Mouse (Mus musculus) hindbrain, embryonic 14.5 days (tissue): ENCODE data around the gene Angptl3. TPM values are rescaled to one million over a fixed set of nuclear protein-coding genes. Genes with fewer than 3 reads are reported as not detected.

Source experiments
- ATAC-seq: fragments of 200-750 bp; cut with Nextera tagmentation; 2 replicates; pipeline ENCODE4 v1.8.0; 2017; ENCODE audit warnings: moderate number of reproducible peaks, mild to moderate bottlenecking, moderate TSS enrichment, moderate library complexity; ENCODE audit not compliant: low FRiP score
- DNase-seq: peaks from one replicate; pipeline ENCODE4 v3.0.0-alpha.2; 2015; ENCODE audit warnings: low spot score
- H3K27ac ChIP-seq: fragments of 300-500 bp; sonication (generic); 2 replicates; pipeline ENCODE4 v1.5.1; 2014; ENCODE audit warnings: mild to moderate bottlenecking, moderate library complexity
- H3K27me3 ChIP-seq: fragments of 300-500 bp; sonication (generic); 2 replicates; pipeline ENCODE4 v1.6.1; 2014; ENCODE audit warnings: mild to moderate bottlenecking, low read length, mixed read lengths; ENCODE audit not compliant: control insufficient read depth, insufficient read depth
- H3K36me3 ChIP-seq: fragments of 300-500 bp; sonication (generic); replicated peaks from 2 replicates; pipeline ENCODE4 v1.6.1; 2014; ENCODE audit not compliant: control insufficient read depth, insufficient read depth
- H3K4me1 ChIP-seq: fragments of 300-500 bp; sonication (generic); replicated peaks from 2 replicates; pipeline ENCODE4 v1.6.1; 2014; ENCODE audit warnings: antibody characterized with exemption, low read length, mixed read lengths; ENCODE audit not compliant: control insufficient read depth, insufficient read depth
- H3K4me2 ChIP-seq: fragments of 300-500 bp; sonication (generic); replicated peaks from 2 replicates; pipeline ENCODE4 v1.6.1; 2014; ENCODE audit warnings: mild to moderate bottlenecking, moderate library complexity
- H3K4me3 ChIP-seq: fragments of 300-500 bp; sonication (generic); replicated peaks from 2 replicates; pipeline ENCODE4 v1.5.1; 2014; ENCODE audit warnings: mild to moderate bottlenecking, low read length
- H3K9ac ChIP-seq: fragments of 300-500 bp; sonication (generic); 2 replicates; pipeline ENCODE4 v1.6.1; 2014
- H3K9me3 ChIP-seq: fragments of 300-500 bp; sonication (generic); 2 replicates; pipeline ENCODE4 v1.6.1; 2016; ENCODE audit warnings: low read length; ENCODE audit not compliant: control insufficient read depth
- WGBS: fragments of 180-500 bp; shearing (Covaris S2); extraction: QIAGEN DNeasy Blood & Tissue Kit; methylation state at CpG from one replicate; pipeline ENCODE4 v1.1.7; 2014; 5-methylcytosine and 5-hydroxymethylcytosine counted together
- polyA plus RNA-seq: library from polyadenylated mRNA; unstranded; fragments of >200 nt; fragmentation: Nextera tagmentation; extraction: Ambion mirVana; gene quantifications from 2 replicates; pipeline ENCODE4 v1.2.1, GENCODE M21; 2014

Gene Angptl3
- 0.82 and 1.3 TPM in 2 replicates for polyA plus RNA-seq

DNA sequence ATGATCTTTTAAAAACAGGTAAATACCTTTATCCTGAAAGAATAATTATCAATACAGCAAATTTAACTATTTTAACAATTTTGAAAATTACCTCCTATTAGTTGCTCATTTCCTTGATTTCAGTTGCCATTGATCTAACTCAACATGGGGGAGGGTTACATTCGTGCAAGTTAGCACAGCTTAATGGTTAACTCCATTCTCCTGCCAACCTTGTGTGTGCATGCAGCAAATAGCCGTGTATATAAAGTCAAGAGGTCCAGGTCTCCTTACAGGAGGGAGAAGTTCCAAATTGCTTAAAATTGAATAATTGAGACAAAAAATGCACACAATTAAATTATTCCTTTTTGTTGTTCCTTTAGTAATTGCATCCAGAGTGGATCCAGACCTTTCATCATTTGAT lies at the start of gene Angptl3:
Gene Angptl3, plus strand, starts transcription at position 269 of the 400 bp plus-strand sequence.
- no peaks in the 10 kb centered on the region for H3K9me3 ChIP-seq
- H3K4me1 ChIP-seq = no peaks in the 10 kb centered on the region
- no peak within 1 kb of the TSS for H3K9ac ChIP-seq
- ATAC-seq = no peak
- no peak within 1 kb of the TSS for H3K4me3 ChIP-seq
- H3K36me3 ChIP-seq = peaks cover 8% of the 10 kb centered on the region
- DNase-seq = no peak
- 72% methylated on average over 2 of the region's 2 CpGs for WGBS
- no peak within 1 kb of the TSS for H3K4me2 ChIP-seq
- no peak within 1 kb of the TSS for H3K27ac ChIP-seq
- no peaks in the 10 kb centered on the region for H3K27me3 ChIP-seq

DNA sequence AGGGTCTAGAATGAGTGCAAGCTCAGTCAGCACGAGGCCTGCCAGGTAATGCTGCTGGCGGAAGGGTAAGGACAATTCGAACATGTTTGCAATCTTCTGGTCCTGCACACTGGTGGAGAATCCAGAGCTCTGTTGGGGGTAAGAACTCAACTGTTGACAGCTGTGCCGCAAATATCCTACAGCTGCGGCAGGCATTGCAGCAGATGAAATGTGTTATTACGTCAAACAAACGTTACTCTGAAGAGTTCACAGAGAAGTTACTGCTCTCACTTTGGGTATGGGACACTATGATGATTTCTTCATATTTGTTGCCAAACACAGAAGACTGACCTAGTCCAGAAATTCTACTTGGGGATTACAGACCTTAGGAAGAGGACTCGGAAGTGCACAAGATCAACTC lies 46.1 kb upstream of the Angptl3 start:
- no peak overlapping the region for H3K4me3 ChIP-seq
- H3K36me3 ChIP-seq = peaks cover 75% of the 10 kb centered on the region
- no peak overlapping the region for H3K9ac ChIP-seq
- no peak overlapping the region for H3K4me2 ChIP-seq
- ATAC-seq (no peak), DNase-seq (no peak)
- H3K4me1 ChIP-seq = no peaks in the 10 kb centered on the region
- H3K9me3 ChIP-seq = no peaks in the 10 kb centered on the region
- H3K27ac ChIP-seq = no peak overlapping the region
- H3K27me3 ChIP-seq = no peaks in the 10 kb centered on the region
- 97% methylated on average over 8 of the region's 8 CpGs for WGBS

DNA sequence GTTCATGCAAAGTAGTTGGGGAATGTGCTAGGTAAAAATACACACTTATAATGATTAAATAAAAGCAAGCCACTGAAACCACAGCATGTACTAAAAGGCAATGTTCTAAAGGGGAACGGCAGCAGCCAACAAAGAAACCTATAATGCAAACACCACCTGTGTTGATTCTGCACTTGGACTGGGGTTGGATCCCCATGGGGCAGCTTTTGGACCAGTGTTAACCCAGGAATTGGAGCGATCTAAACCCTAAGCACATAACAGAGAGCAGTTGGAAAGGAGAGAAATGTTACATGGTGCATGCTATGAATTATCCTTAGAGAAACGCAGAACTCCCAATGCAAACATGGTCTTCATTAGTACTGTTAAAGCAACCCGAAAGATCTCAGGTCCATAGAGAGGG lies 37.3 kb upstream of the Angptl3 start:
- WGBS = 90% methylated on average over 4 of the region's 4 CpGs
- Histone ChIP-seq H3K27me3 (no peaks in the 10 kb centered on the region), H3K9me3 (no peaks in the 10 kb centered on the region), H3K4me3 (no peak overlapping the region), H3K4me2 (no peak overlapping the region), H3K36me3 (peaks cover 49% of the 10 kb centered on the region), H3K9ac (no peak overlapping the region), H3K27ac (no peak overlapping the region), H3K4me1 (no peaks in the 10 kb centered on the region)
- ATAC-seq (no peak), DNase-seq (no peak)

DNA sequence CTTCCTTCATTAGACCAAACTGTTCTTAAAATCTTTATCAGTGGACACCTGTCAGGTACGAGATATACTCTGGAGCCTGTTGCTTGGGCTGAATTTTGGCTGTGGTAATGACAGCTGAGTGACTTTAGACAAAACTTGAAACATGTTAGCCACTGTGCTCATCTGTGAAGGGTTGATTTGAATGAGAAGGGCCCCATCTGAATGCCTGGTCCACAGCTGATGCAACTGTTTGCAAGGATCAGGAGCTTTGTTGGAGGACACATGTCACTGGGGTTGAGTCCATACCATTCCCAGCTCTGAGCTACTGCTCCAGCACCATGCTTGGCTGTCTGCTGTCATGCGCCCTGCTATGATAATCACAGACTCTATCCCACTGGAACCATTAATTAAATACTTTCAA lies 25.2 kb upstream of the Angptl3 start:
- Histone ChIP-seq H3K9ac (no peak overlapping the region), H3K36me3 (peaks cover 56% of the 10 kb centered on the region), H3K4me2 (no peak overlapping the region), H3K27me3 (no peaks in the 10 kb centered on the region), H3K4me3 (no peak overlapping the region), H3K27ac (no peak overlapping the region), H3K4me1 (no peaks in the 10 kb centered on the region), H3K9me3 (no peaks in the 10 kb centered on the region)
- WGBS = 93% methylated on average over 2 of the region's 2 CpGs
- DNase-seq (no peak), ATAC-seq (no peak)

DNA sequence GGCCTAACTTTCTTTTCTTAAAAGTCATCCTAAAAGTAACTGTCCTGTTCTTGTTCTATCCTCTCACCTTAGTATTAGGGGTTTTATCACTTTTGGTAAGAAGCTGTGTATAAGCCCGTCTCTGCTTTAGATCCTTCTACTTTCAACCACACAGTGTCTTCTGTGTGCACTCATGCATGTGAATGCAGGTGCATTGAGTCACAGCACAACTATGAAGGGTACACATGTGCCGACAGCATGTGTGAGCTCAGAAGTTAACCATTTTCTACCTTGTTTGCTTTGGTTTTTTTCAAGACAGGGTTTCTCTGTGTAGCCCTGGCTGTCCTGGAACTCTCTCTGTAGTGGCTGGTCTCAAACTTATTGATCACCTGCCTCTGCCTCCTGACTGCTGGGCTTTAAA lies 24.4 kb upstream of the Angptl3 start:
- no peak overlapping the region for H3K9ac ChIP-seq
- H3K27ac ChIP-seq = no peak overlapping the region
- 89% methylated on average over 2 of the region's 2 CpGs for WGBS
- DNase-seq = no peak
- no peak overlapping the region for H3K4me2 ChIP-seq
- H3K4me1 ChIP-seq = no peaks in the 10 kb centered on the region
- H3K4me3 ChIP-seq = no peak overlapping the region
- ATAC-seq = no peak
- H3K36me3 ChIP-seq = peaks cover 53% of the 10 kb centered on the region
- H3K9me3 ChIP-seq = no peaks in the 10 kb centered on the region
- no peaks in the 10 kb centered on the region for H3K27me3 ChIP-seq

DNA sequence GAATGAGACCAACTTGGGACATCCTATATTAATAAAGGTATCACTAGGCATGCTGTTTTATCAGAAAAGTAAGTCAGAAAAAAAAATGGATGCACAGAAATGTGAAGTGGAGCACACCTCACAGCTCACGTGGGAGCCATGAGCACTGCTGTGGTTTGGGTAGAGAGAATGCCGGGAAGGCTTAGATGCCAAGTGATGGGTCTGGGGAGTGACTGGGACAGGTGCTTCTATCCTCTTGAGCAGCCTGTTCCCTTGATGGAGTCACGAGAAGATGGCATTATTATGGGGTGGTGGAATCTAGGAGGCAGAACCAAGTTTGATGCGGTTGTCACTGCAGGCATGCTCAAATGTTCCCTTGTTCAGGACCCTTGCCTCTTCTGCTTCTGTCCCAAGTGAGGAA lies 19.7 kb upstream of the Angptl3 start:
- peaks cover 65% of the 10 kb centered on the region for H3K36me3 ChIP-seq

DNA sequence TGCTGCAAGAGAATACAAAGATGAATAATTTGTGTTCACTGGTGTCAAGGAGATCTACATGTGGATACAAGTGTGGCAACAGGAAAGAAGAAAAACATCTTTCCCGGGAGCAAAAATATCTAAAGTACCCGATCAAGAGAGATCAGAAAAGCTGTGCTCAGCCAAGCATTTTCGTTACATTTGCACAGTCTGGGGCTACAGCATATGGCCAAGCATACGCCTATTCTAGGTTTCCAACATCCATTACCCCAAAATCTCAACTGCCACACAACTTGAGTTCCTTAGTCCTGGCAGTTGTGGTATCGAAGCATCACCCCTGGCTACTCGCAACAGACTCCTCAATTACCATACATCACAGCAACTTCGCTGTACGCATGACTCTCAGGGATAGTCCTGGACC lies 8.5 kb upstream of the Angptl3 start:
- 93% methylated on average over 8 of the region's 8 CpGs for WGBS
- peaks cover 29% of the 10 kb centered on the region for H3K36me3 ChIP-seq
- H3K4me3 ChIP-seq = no peak overlapping the region
- ATAC-seq (no peak), DNase-seq (no peak)
- H3K4me2 ChIP-seq = no peak overlapping the region
- H3K9ac ChIP-seq = no peak overlapping the region
- no peak overlapping the region for H3K27ac ChIP-seq
- H3K4me1 ChIP-seq = no peaks in the 10 kb centered on the region
- no peaks in the 10 kb centered on the region for H3K27me3 ChIP-seq
- no peaks in the 10 kb centered on the region for H3K9me3 ChIP-seq

More for the DNA sequence above, 19.7 kb upstream of the Angptl3 start:
- ATAC-seq (no peak), DNase-seq (no peak)
- Histone ChIP-seq H3K9ac (no peak overlapping the region), H3K9me3 (no peaks in the 10 kb centered on the region), H3K27ac (no peak overlapping the region), H3K4me3 (no peak overlapping the region), H3K4me2 (no peak overlapping the region), H3K4me1 (no peaks in the 10 kb centered on the region), H3K27me3 (no peaks in the 10 kb centered on the region)
- 95% methylated on average over 4 of the region's 4 CpGs for WGBS

DNA sequence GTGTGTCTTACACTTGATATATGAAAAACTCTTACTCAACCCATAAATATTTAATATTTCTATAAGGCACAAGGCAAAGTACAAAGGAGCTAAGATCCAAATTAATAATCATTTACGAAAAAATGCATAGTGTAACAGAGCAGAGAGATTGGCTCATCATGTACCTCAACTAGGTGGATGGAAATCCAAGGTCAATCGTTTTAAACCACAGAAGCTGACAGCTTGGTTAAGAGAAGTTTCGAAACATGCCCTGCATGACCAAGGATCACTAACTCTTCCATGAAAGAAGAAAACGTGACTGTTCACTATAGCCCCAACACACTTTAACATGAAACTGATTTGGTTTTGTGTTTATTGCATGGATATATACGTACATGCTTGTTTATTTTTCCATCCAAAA lies 2.4 kb upstream of the Angptl3 start:
- no peak overlapping the region for H3K9ac ChIP-seq
- no peaks in the 10 kb centered on the region for H3K4me1 ChIP-seq
- no peaks in the 10 kb centered on the region for H3K27me3 ChIP-seq
- H3K4me2 ChIP-seq = no peak overlapping the region
- ATAC-seq (no peak), DNase-seq (no peak)
- WGBS = 95% methylated on average over 5 of the region's 5 CpGs
- no peak overlapping the region for H3K27ac ChIP-seq
- H3K9me3 ChIP-seq = no peaks in the 10 kb centered on the region
- peaks cover 8% of the 10 kb centered on the region for H3K36me3 ChIP-seq
- no peak overlapping the region for H3K4me3 ChIP-seq

DNA sequence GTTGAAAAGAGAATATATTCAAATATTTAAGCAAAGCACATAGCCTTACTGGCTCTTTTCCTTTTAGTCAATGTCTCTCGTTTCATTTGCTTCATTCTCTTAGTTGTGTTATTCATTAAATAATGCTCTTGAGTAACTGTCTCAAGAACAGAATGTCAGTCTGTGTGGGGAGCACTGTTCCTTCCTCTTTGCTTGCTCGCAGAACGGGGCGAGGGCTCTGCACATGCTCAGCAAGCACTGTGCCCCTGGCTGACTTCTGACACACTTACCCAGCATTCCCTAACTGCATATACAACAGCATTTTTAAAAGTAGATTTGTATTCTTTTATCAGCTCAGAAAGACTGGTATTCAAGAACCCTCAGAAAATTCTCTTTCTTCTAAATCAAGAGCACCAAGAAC lies 2.2 kb downstream of the Angptl3 start:
- H3K9ac ChIP-seq = no peak overlapping the region
- H3K9me3 ChIP-seq = no peaks in the 10 kb centered on the region
- no peak overlapping the region for H3K4me3 ChIP-seq
- H3K36me3 ChIP-seq = peaks cover under 1% of the 10 kb centered on the region; the same call in 1 of the 2 replicates
- H3K27me3 ChIP-seq = no peaks in the 10 kb centered on the region
- DNase-seq = no peak
- WGBS = 80% methylated on average over 4 of the region's 4 CpGs
- no peak for ATAC-seq
- no peaks in the 10 kb centered on the region for H3K4me1 ChIP-seq
- H3K4me2 ChIP-seq = no peak overlapping the region
- no peak overlapping the region for H3K27ac ChIP-seq

DNA sequence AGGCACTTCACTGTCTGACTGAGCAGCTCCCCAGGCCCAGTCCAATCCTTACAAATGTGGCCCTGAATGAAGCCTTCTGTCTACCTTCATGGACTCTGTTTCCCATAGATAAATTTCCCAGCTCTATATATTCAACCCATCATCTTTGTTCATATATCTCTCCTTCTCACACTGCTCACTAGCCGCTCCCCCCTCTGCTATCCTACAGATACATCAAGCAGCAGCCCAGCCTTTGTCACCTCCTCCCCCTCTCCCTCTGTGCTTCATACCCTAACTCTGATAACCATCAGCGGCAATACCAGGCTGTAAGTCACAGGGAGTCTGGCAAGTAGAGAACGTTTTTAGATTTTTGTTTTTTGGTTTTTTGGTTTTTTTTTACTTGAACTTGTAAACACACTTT lies 14.1 kb downstream of the Angptl3 start:
- no peak overlapping the region for H3K9ac ChIP-seq
- peaks cover 51% of the 10 kb centered on the region for H3K36me3 ChIP-seq
- no peaks in the 10 kb centered on the region for H3K4me1 ChIP-seq
- WGBS = 86% methylated on average over 3 of the region's 3 CpGs
- no peaks in the 10 kb centered on the region for H3K9me3 ChIP-seq
- no peaks in the 10 kb centered on the region for H3K27me3 ChIP-seq
- H3K27ac ChIP-seq = no peak overlapping the region
- ATAC-seq = no peak
- H3K4me3 ChIP-seq = no peak overlapping the region
- no peak for DNase-seq
- no peak overlapping the region for H3K4me2 ChIP-seq
